Mouse (Mus musculus): Measurements from ENCODE around the gene Gm17482.

Gm17482 gene

GRCm38 (mm10) chr6:115291823-115292222 is 64.7 kb downstream of the Gm17482 start:
- DNase-seq (ENCODE audit: extremely low spot score): no peak

DNA sequence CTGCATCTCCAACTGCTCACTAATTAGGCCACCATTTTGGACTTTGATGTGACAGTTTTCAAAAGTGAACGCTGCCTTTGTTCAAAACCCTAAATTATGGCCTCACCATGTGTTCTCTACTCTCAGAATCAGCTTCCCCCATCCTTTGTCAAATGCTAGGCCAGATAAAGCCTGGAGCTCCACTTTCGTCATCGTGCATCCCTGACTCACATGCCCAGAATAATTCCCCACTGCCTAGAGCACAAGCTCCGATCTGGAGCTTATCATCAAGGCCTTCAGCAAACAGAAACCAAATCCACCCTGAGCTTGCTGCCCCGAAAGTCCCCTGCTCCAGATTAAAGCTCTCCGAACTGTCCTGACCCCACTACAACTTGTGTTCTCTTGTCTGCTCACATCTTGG is 65.5 kb downstream of the Gm17482 start:
- DNase-seq (ENCODE audit: extremely low spot score): no peak

DNA sequence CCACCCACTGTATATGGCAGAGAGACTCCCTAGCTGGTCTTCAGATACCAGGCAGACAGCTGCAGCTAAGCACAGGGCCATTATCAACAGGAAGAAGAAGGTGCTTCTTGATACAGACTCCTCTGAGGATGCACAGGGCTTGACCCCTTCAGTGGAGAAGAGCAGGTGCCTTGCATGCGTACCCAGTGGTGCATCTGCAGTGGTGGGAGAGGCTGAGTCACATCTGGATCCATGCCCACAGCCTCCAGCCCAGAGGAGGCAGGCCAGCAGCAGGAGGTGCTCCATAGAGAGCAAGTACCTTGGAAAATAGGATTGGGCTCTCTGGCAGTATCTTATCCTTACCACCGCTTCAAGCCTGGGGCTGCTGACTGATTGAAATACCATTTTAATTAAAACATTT is 66.7 kb downstream of the Gm17482 start:
- DNase-seq (ENCODE audit: extremely low spot score): no peak

DNA sequence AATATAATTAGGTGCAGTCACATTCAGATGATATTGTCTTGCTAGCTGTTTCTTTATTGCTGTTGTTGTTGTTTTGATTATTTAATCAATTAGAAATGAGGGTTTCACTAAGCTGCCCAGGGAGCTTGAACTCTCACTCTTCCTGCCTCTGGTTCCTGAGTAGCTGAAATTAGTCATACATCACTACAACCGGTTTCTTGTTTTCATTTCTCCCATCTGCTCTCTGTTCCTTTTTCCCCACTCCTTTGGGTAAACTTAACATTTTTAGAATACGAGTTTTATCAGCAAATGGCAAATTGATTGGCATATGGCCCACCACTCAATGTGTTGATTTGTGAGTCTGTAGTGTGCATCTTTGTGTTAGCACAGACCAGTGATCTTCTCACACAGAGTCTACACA is 80.0 kb downstream of the Gm17482 start:
- DNase-seq (ENCODE audit: extremely low spot score): no peak

All from embryo, embryonic 9.5 days (tissue).